Mouse (Mus musculus) right cerebral cortex, adult 2 months (tissue): Measurements from ENCODE around the gene Akap4.

Experiments
- DNase-seq, 2 experiments: peaks; one replicate each; pipeline ENCODE4 v3.0.0; 2021 to 2022; ENCODE audit warnings: low spot score in 2 of 2

Gene Akap4

GRCm38 (mm10) chrX:7067219-7067618 lies at the start of gene Akap4:
Gene Akap4 (plus strand): TSS chrX:7067519.
- DNase-seq = no peak

- DNase-seq = no peak
Observed at GRCm38 (mm10) chrX:7041519-7041918, 25.8 kb upstream of the Akap4 start, which contains the start of gene Ccnb3. Gene Ccnb3 (minus strand): TSS chrX:7041619.

GRCm38 (mm10) chrX:7057056-7057455 lies 10.3 kb upstream of the Akap4 start:
- no peak for DNase-seq

DNA sequence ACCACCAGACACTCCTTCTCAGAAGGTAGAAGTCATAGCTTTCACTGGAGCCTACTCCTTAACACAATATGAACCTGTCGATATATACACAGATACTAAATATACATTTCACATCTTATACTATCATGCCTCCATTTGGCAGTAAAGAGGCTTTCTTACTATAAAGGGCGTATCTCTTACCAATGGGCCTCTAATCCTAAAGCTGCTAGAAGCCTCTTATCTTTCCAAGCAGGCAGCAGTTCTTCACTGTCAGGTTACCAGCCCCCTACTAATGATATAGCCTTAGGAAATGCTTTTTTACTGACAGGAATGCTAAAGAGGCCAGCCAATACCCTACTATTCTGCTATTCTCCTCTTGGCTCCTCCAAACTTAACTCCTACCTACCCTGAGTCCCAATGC lies 9.7 kb upstream of the Akap4 start:
- no peak for DNase-seq

- DNase-seq = no peak
Observed at GRCm38 (mm10) chrX:7064109-7064508, 3.2 kb upstream of the Akap4 start.

DNA sequence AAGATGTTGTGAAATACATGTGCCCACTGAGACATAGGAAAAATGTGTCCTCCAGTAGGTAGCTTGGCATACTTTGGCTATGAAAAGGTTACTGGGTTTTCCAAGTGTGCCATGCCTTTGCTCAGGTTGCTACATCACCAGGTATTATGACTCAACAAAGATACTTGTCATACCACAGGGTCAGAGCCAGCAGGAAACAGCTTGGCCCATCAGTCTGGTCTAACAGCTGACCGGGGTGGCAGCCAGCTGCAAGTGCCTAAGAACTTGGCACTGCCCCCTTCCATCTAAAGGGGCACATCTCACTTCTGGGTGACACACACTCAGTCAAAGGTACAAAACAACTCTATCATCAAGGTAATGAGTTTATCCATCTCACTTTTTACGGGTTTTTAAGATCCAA lies 683 bp downstream of the Akap4 start:
- no peak for DNase-seq

DNA sequence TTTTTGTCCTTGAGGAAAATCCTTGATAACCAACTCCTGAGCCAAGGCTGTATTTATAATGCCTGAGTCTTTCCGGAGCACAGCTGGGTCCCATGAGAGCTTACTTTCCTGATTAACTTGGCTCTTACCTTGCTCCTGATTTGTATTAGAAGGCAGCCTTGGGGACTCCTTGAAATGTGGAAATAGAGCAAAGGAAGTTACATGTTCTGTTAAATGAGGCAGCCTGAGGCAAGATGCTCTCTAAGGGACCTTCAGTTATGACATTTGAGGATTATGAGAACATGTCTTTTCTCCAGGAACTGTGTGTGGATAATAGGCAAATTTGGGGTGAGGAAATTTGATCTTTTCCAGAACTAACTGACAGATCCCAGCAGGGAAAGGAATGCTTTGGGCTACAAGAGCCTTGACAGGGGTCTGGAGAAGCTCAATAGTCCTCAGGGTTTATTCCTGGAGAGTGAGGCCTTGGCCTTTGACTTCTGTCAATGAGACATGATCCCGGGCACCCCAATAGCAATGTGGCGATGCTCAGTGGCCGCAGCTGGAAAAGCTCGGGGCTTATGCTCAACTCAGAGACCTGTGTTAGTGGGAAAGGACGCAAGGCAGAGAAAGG lies 12.6 kb downstream of the Akap4 start:
- DNase-seq = no peak

DNA sequence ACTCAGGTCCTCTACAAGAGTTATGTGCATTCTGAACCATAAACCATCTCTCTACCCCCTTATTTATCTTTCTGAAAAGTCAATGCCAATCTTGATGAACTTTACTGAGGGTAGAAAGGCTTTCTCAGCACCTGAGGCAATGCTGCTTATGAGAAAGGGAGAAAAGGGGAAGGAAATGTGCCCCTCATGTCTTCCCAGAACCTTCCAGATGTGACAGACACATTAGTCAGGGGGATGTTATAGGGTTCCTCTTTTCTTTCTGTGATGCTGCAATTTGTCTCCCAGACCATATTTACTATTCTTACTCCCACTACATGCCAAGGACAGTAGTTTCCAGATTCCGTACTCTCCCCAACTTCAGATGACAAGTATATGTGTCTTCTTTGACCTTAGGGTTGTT lies 18.6 kb downstream of the Akap4 start:
- no peak for DNase-seq

DNA sequence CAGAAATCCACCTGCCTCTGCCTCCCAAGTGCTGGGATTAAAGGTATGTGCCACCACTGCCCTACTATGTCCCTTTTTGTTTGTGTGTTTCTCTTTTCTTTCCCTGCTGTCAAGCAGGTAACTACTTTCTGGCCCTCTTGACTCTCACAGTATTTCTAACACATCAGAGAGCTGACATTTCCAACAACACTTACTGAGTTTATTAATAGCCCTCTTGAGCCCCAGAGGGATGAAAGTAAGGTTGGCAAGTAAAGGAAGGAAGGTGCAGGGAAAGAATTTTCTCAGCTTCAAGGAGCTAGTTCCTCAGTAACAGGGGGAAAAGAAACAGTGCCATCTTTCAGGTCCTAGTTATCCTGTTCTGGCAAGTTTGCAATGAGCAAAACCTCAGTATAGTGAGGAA lies 23.0 kb downstream of the Akap4 start:
- no peak for DNase-seq

DNA sequence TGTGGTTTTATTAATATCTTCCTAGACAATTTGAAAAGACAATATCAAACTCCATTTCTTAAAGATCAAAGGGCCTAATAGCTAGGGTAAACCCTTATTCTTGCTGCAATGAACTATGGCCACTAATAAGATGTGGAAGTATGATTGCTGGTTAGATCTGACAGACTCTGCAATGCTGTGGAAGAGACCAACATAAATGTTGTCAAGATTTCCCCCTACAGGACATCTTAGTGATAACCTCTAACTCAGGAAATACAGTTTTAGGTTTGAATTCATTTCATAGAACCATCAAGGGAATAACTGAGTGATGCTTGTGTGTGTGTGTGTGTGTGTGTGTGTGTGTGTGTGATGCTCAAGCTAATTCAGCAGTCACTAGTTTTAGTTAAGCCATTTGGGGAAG lies 35.0 kb downstream of the Akap4 start:
- no peak for DNase-seq

- no peak for DNase-seq
Observed at GRCm38 (mm10) chrX:7114885-7115284, 47.6 kb downstream of the Akap4 start.

- no peak for DNase-seq
Observed at GRCm38 (mm10) chrX:7121618-7122280, 54.4 kb downstream of the Akap4 start.
